Mouse (Mus musculus) limb, embryonic 14.5 days (tissue): ENCODE measurements at regions not wholly inside any gene's neighbourhood (a gene's known extent, or its start where the extent isn't known, plus 50 kb on each side); places are given as distances from the start of the nearest gene placed in this dataset.

ENCODE experiments used
- ATAC-seq: fragments of 200-750 bp; cut with Nextera tagmentation; 2 replicates; pipeline ENCODE4 v1.8.0; 2017; ENCODE audit warnings: low read depth, moderate number of reproducible peaks, moderate TSS enrichment; ENCODE audit not compliant: low FRiP score
- DNase-seq: peaks from one replicate; pipeline ENCODE4 v3.0.0-alpha.2; 2015; ENCODE audit warnings: low spot score
- H3K27ac ChIP-seq: fragments of 300-500 bp; sonication (generic); replicated peaks from 2 replicates; pipeline ENCODE4 v1.5.1; 2014; ENCODE audit warnings: low read depth, mild to moderate bottlenecking, low read length, moderate library complexity, mixed read lengths
- H3K27me3 ChIP-seq: fragments of 300-500 bp; sonication (generic); 2 replicates; pipeline ENCODE4 v1.6.1; 2014; ENCODE audit warnings: low read length, mixed read lengths; ENCODE audit not compliant: control insufficient read depth, insufficient read depth
- H3K36me3 ChIP-seq: fragments of 300-500 bp; sonication (generic); 2 replicates; pipeline ENCODE4 v1.6.1; 2014; ENCODE audit warnings: mild to moderate bottlenecking, low read length, moderate library complexity, mixed read lengths; ENCODE audit not compliant: control insufficient read depth, insufficient read depth
- H3K4me1 ChIP-seq: fragments of 300-500 bp; sonication (generic); 2 replicates; pipeline ENCODE4 v1.6.1; 2014; ENCODE audit warnings: antibody characterized with exemption, low read length, mixed read lengths; ENCODE audit not compliant: control insufficient read depth, insufficient read depth
- H3K4me2 ChIP-seq: fragments of 300-500 bp; sonication (generic); replicated peaks from 2 replicates; pipeline ENCODE4 v1.6.1; 2014; ENCODE audit warnings: low read depth, mild to moderate bottlenecking, low read length, moderate library complexity; ENCODE audit not compliant: severe bottlenecking
- H3K4me3 ChIP-seq: fragments of 300-500 bp; sonication (generic); replicated peaks from 2 replicates; pipeline ENCODE4 v1.5.1; 2014; ENCODE audit warnings: low read length
- H3K9ac ChIP-seq: fragments of 300-500 bp; sonication (generic); 2 replicates; pipeline ENCODE4 v1.6.1; 2014; ENCODE audit warnings: mild to moderate bottlenecking, low read depth, low read length, moderate library complexity; ENCODE audit not compliant: severe bottlenecking
- H3K9me3 ChIP-seq: fragments of 300-500 bp; sonication (generic); 2 replicates; pipeline ENCODE4 v1.6.1; 2016; ENCODE audit warnings: low read length; ENCODE audit not compliant: control insufficient read depth
- POLR2A ChIP-seq: fragments of 200-500 bp; IDR thresholded peaks from 2 replicates; pipeline ENCODE4 v1.8.0; 2012; ENCODE audit warnings: inconsistent platforms, mild to moderate bottlenecking, moderate library complexity, borderline replicate concordance; ENCODE audit not compliant: insufficient read depth, insufficient read length; ENCODE audit errors: extremely low read depth
- WGBS: fragments of 180-500 bp; shearing (Covaris S2); extraction: QIAGEN DNeasy Blood & Tissue Kit; methylation state at CpG from one replicate; pipeline ENCODE4 v1.1.7; 2014; 5-methylcytosine and 5-hydroxymethylcytosine counted together

DNA sequence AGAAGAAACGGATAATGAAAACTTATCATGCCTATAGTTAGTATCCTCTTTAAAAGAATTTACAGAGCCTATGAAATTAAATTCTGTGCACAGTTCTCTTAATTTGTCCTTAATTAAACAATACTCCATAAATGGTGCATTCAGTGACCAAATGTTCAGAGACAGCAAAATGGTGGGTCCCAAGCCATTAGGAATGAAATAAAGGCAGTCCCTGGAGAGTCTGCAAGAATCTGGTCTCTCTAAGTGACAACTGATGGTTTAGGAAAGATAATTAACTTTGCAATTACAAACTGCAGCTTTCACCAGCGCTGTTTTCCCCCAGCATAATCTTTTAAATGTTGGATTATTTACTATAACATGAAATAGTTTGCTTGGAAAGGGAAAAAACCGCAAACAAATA lies 376.9 kb upstream of the Kcnh8 start:
- no peak for ATAC-seq
- WGBS = 76% methylated on average over 3 of the region's 3 CpGs

GRCm38 (mm10) chr17:52220422-52220821 lies 382.1 kb upstream of the Kcnh8 start:
- Histone ChIP-seq H3K4me3 (no peak overlapping the region), H3K4me1 (no peaks in the 10 kb centered on the region), H3K27me3 (no peaks in the 10 kb centered on the region), H3K9ac (no peak overlapping the region), H3K27ac (no peak overlapping the region), H3K9me3 (no peaks in the 10 kb centered on the region), H3K36me3 (no peaks in the 10 kb centered on the region), H3K4me2 (no peak overlapping the region)
- WGBS = 76% methylated on average over 3 of the region's 3 CpGs
- no peak for TF ChIP-seq POLR2A
- ATAC-seq = no peak
- no peak for DNase-seq

More for the DNA sequence above, 376.9 kb upstream of the Kcnh8 start:
- Histone ChIP-seq H3K36me3 (no peaks in the 10 kb centered on the region), H3K4me2 (no peak overlapping the region), H3K9me3 (no peaks in the 10 kb centered on the region), H3K4me1 (no peaks in the 10 kb centered on the region), H3K9ac (no peak overlapping the region), H3K4me3 (no peak overlapping the region), H3K27me3 (no peaks in the 10 kb centered on the region), H3K27ac (no peak overlapping the region)
- no peak for DNase-seq
- no peak for TF ChIP-seq POLR2A

DNA sequence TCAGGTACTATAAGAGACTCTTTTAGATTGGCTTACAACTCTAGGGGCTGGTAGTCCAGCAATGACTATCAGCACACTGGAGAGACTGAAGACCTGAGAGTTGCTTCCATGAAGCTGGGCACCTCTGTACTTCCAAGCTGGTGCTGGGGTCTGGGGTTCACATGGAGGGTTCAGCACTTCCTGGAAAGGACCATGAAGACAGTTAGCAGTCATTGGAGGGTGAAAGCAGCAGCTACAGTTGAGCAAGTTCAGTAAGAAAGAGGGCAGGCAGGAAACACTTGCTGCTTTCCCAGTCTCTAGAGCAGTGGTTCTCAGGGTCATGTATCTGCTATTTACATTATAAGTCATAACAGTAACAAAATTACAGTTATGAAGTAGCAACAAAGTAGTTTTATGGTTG lies 384.3 kb upstream of the Satb1 start:
- no peak for ATAC-seq

DNA sequence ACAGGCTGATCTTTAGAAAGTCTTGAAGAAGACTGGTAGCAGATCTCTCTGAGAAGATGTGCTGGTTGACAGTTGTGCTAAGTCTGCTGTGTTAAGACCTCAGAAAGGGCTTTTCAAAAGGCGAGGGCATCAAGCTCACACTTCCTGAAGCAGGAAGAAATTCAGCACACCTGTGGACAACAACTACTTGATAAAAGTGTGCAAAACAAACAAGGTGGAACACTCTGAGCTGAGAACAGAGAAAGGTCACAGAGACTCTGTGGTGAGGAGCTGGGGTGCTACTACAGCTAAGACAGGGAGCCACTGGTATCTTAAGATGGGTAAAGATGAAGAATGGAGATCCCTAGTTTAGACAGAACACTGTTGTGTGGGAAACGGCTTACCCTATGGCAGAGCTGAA lies 379.9 kb upstream of the Satb1 start:
- 83% methylated on average over 2 of the region's 2 CpGs for WGBS

More for the DNA sequence above, 384.3 kb upstream of the Satb1 start:
- Histone ChIP-seq H3K27ac (no peak overlapping the region), H3K9me3 (no peaks in the 10 kb centered on the region), H3K9ac (no peak overlapping the region), H3K36me3 (no peaks in the 10 kb centered on the region), H3K27me3 (no peaks in the 10 kb centered on the region), H3K4me1 (no peaks in the 10 kb centered on the region), H3K4me3 (no peak overlapping the region), H3K4me2 (no peak overlapping the region)
- DNase-seq = no peak
- TF ChIP-seq POLR2A = no peak

GRCm38 (mm10) chr17:52210483-52210882 lies 377.4 kb upstream of the Satb1 start:
- Histone ChIP-seq H3K9me3 (no peaks in the 10 kb centered on the region), H3K27ac (no peak overlapping the region), H3K4me1 (no peaks in the 10 kb centered on the region), H3K27me3 (no peaks in the 10 kb centered on the region), H3K4me3 (no peak overlapping the region), H3K4me2 (no peak overlapping the region), H3K9ac (no peak overlapping the region), H3K36me3 (no peaks in the 10 kb centered on the region)
- no peak for TF ChIP-seq POLR2A
- ATAC-seq = no peak
- no peak for DNase-seq
- WGBS = 88% methylated on average over 6 of the region's 6 CpGs

More for the DNA sequence above, 379.9 kb upstream of the Satb1 start:
- Histone ChIP-seq H3K4me2 (no peak overlapping the region), H3K4me3 (no peak overlapping the region), H3K36me3 (no peaks in the 10 kb centered on the region), H3K4me1 (no peaks in the 10 kb centered on the region), H3K27me3 (no peaks in the 10 kb centered on the region), H3K9ac (no peak overlapping the region), H3K27ac (no peak overlapping the region), H3K9me3 (no peaks in the 10 kb centered on the region)
- DNase-seq = no peak
- no peak for ATAC-seq
- TF ChIP-seq POLR2A = no peak

DNA sequence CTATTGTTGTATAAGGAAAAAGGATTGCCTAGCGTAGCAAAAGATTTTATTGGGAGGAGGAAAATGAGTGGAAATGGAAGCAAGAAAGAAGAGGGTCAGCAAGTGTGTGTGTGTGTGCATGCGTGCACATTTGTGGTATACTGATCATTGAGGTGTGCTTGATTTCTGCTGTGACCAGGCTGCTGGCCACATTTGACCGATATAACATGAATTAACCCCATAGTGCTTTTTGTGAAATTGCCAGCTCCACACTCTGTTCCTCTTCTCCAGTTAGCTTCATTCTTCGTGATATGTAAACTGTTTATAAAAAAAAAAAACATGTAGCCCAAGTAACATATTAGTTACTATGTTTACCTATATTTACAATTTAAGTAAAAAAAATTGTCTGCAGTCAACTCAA lies 364.6 kb upstream of the Satb1 start:
- Histone ChIP-seq H3K27ac (no peak overlapping the region), H3K36me3 (no peaks in the 10 kb centered on the region), H3K27me3 (no peaks in the 10 kb centered on the region), H3K4me3 (no peak overlapping the region), H3K9ac (no peak overlapping the region), H3K4me1 (no peaks in the 10 kb centered on the region), H3K4me2 (no peak overlapping the region), H3K9me3 (no peaks in the 10 kb centered on the region)
- TF ChIP-seq POLR2A = no peak
- WGBS = 90% methylated on average over 4 of the region's 4 CpGs
- ATAC-seq (no peak), DNase-seq (no peak)
